Mouse (Mus musculus): ENCODE results near the gene Srcin1. TPM values are rescaled to one million over a fixed set of nuclear protein-coding genes. Genes with fewer than 3 reads are reported as not detected.

Gene Srcin1
- polyA plus RNA-seq, 1 experiment from 2014 or later = 2.2 TPM

- Histone ChIP-seq H3K4me1 (ENCODE audit: control insufficient read depth, insufficient read depth, low read length) (no peaks in the 10 kb centered on the region; the same call in 1 of the 2 replicates), H3K27ac (ENCODE audit: low read depth, low read length) (no peak overlapping the region), H3K9me3 (ENCODE audit: control insufficient read depth, low read length) (no peaks in the 10 kb centered on the region), H3K27me3 (ENCODE audit: control insufficient read depth, insufficient read depth, low read length) (no peaks in the 10 kb centered on the region), H3K9ac (ENCODE audit: low read length) (no peak overlapping the region), H3K4me3 (ENCODE audit: low read depth, low read length) (no peak overlapping the region), H3K36me3 (ENCODE audit: control insufficient read depth, insufficient read depth, low read length) (no peaks in the 10 kb centered on the region; the same call in 1 of the 2 replicates), H3K4me2 (no peak overlapping the region)
- DNase-seq (ENCODE audit: low spot score, missing footprints) (no peak), ATAC-seq (ENCODE audit: low FRiP score) (no peak)
- WGBS = 92% methylated on average over 10 of the region's 10 CpGs
Measured at GRCm38 (mm10) chr11:97479085-97479484, 96.9 kb downstream of the Srcin1 start.

DNA sequence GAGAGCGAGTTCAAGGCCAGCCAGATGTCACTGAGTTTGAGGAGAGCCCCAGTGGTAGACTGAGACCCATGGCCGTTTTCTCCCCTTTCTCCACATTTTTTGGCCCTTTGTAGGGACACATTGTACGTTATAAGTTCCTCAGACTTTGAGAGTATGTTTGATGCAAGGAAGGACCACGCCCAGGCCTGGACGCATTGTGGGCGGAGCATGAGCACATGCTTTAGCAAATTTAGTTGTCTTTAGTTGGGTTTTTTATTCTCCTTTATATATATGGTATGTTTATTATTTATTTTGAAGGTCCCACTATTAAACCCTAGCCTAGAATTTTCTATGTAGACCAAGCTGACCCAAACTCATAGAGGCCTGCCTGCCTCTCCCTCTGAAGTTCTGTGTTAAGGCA lies 97.6 kb downstream of the Srcin1 start:
- H3K36me3 ChIP-seq (ENCODE audit: control insufficient read depth, insufficient read depth, low read length) = no peaks in the 10 kb centered on the region; the same call in 1 of the 2 replicates
- no peak overlapping the region for H3K4me3 ChIP-seq (ENCODE audit: low read depth, low read length)
- H3K27ac ChIP-seq (ENCODE audit: low read depth, low read length) = no peak overlapping the region
- WGBS = 91% methylated on average over 6 of the region's 6 CpGs
- H3K4me1 ChIP-seq (ENCODE audit: control insufficient read depth, insufficient read depth, low read length) = no peaks in the 10 kb centered on the region; the same call in 1 of the 2 replicates
- no peak overlapping the region for H3K9ac ChIP-seq (ENCODE audit: low read length)
- no peak overlapping the region for H3K4me2 ChIP-seq
- DNase-seq (ENCODE audit: low spot score, missing footprints) (no peak), ATAC-seq (ENCODE audit: low FRiP score) (no peak)
- H3K9me3 ChIP-seq (ENCODE audit: control insufficient read depth, low read length) = no peaks in the 10 kb centered on the region
- no peaks in the 10 kb centered on the region for H3K27me3 ChIP-seq (ENCODE audit: control insufficient read depth, insufficient read depth, low read length)

DNA sequence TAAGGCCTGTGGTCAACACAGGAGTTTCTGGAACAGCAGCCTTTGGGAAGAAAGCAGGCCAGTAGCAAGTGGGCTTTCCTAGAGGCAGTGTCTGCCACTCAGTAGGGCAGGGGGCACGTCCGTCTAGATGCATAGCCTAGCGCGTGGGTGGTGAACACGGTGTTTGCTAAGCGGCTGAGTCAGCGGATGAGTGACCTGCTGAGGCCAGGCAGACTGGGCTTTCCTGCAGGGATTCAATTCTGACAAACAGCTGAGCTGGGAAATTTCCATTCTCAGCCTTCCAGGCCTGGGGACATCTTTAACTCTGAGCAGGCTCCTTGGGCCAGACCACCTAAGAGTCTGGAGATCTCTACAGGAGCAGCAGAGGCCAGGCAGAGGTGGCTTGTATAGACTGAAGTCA lies 98.6 kb downstream of the Srcin1 start:
- no peak overlapping the region for H3K4me2 ChIP-seq
- 67% methylated on average over 7 of the region's 7 CpGs for WGBS

DNA sequence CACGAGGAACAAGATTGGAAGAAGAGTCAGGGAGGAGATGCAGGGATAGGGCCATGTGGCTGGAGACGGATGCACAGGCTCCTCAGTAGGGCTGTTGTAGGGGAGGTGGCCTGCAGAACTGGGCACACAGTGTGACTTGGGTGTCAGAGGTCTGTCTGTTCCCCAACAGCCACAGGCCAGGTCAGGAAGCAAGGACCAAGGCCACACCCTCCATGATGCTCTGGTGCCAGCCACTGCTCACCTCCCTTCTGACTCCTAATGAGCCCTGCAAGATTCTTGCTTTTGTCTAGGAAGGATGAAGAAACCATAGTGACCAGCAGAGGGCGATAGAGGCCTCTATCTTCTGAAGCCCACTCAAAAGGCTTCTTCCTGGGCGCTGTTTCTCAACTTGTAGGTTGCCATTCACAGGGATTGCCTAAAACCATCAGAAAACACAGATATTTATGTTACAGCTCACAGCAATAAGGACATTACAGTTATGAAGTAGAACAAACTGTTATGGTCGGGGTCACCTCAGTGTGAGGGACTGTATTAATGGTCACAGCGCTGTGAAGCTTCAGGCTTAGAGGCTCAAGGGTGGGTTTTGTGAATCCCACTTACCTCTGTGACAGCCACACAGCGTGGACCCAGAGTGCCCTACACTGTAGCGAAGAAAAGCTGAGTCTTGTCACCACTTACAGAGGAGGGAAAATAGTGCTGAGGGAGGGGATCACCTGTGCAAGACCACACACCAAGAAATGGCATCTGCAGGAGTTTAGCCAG lies 99.5 kb downstream of the Srcin1 start:
- ATAC-seq (ENCODE audit: low FRiP score) (peak; percentile 59; the same call in 1 of the 2 replicates), DNase-seq (ENCODE audit: low spot score, missing footprints) (peak; percentile 97)
- Histone ChIP-seq H3K4me1 (ENCODE audit: control insufficient read depth, insufficient read depth, low read length) (no peaks in the 10 kb centered on the region; the same call in 1 of the 2 replicates), H3K27me3 (ENCODE audit: control insufficient read depth, insufficient read depth, low read length) (no peaks in the 10 kb centered on the region), H3K9me3 (ENCODE audit: control insufficient read depth, low read length) (no peaks in the 10 kb centered on the region), H3K36me3 (ENCODE audit: control insufficient read depth, insufficient read depth, low read length) (no peaks in the 10 kb centered on the region; the same call in 1 of the 2 replicates), H3K9ac (ENCODE audit: low read length) (no peak overlapping the region), H3K27ac (ENCODE audit: low read depth, low read length) (no peak overlapping the region), H3K4me2 (no peak overlapping the region), H3K4me3 (ENCODE audit: low read depth, low read length) (no peak overlapping the region)
- 59% methylated on average over 8 of the region's 8 CpGs for WGBS

More for the DNA sequence above, 98.6 kb downstream of the Srcin1 start:
- H3K27ac ChIP-seq (ENCODE audit: low read depth, low read length) = no peak overlapping the region
- H3K27me3 ChIP-seq (ENCODE audit: control insufficient read depth, insufficient read depth, low read length) = no peaks in the 10 kb centered on the region
- no peaks in the 10 kb centered on the region; the same call in 1 of the 2 replicates for H3K36me3 ChIP-seq (ENCODE audit: control insufficient read depth, insufficient read depth, low read length)
- no peak overlapping the region for H3K4me3 ChIP-seq (ENCODE audit: low read depth, low read length)
- no peaks in the 10 kb centered on the region for H3K9me3 ChIP-seq (ENCODE audit: control insufficient read depth, low read length)
- no peaks in the 10 kb centered on the region; the same call in 1 of the 2 replicates for H3K4me1 ChIP-seq (ENCODE audit: control insufficient read depth, insufficient read depth, low read length)
- DNase-seq (ENCODE audit: low spot score, missing footprints) (no peak), ATAC-seq (ENCODE audit: low FRiP score) (no peak)
- no peak overlapping the region for H3K9ac ChIP-seq (ENCODE audit: low read length)

DNA sequence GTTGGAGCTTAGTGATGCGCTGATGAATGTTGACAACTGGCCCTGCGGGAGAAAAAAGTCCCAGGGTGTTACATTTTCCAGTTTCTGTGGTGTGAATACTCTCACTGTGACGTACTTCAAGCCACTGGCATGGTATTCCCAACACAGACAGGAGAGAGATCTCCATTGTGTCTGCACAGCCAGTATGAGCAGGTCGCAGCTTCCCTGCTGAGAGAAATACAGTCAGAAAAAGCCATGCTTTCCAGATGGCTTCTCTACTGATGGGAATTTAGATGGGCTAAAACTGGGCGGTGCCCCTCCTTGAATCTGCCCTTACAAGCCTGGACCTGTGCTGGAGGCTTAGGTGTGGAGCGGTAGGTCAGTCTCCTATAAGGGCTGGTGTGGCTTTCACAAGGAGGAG lies 104.7 kb downstream of the Srcin1 start:
- WGBS = 89% methylated on average over 6 of the region's 6 CpGs
- Histone ChIP-seq H3K27me3 (ENCODE audit: control insufficient read depth, insufficient read depth, low read length) (no peaks in the 10 kb centered on the region), H3K4me1 (ENCODE audit: control insufficient read depth, insufficient read depth, low read length) (no peaks in the 10 kb centered on the region), H3K4me2 (no peak overlapping the region), H3K36me3 (ENCODE audit: control insufficient read depth, insufficient read depth, low read length) (no peaks in the 10 kb centered on the region; the same call in 1 of the 2 replicates), H3K9me3 (ENCODE audit: control insufficient read depth, low read length) (no peaks in the 10 kb centered on the region), H3K27ac (ENCODE audit: low read depth, low read length) (no peak overlapping the region), H3K4me3 (ENCODE audit: low read depth, low read length) (no peak overlapping the region), H3K9ac (ENCODE audit: low read length) (no peak overlapping the region)
- ATAC-seq (ENCODE audit: low FRiP score) (no peak), DNase-seq (ENCODE audit: low spot score, missing footprints) (no peak)

GRCm38 (mm10) chr11:97469828-97470227 lies 106.2 kb downstream of the Srcin1 start:
- no peak overlapping the region for H3K9ac ChIP-seq (ENCODE audit: low read length)
- DNase-seq (ENCODE audit: low spot score, missing footprints) = no peak
- no peaks in the 10 kb centered on the region; the same call in 1 of the 2 replicates for H3K36me3 ChIP-seq (ENCODE audit: control insufficient read depth, insufficient read depth, low read length)
- no peak overlapping the region for H3K4me2 ChIP-seq
- H3K27me3 ChIP-seq (ENCODE audit: control insufficient read depth, insufficient read depth, low read length) = no peaks in the 10 kb centered on the region
- no peak overlapping the region for H3K27ac ChIP-seq (ENCODE audit: low read depth, low read length)
- H3K4me3 ChIP-seq (ENCODE audit: low read depth, low read length) = no peak overlapping the region
- no peaks in the 10 kb centered on the region for H3K4me1 ChIP-seq (ENCODE audit: control insufficient read depth, insufficient read depth, low read length)
- ATAC-seq (ENCODE audit: low FRiP score) = no peak
- 86% methylated on average over 7 of the region's 7 CpGs for WGBS
- H3K9me3 ChIP-seq (ENCODE audit: control insufficient read depth, low read length) = no peaks in the 10 kb centered on the region

DNA sequence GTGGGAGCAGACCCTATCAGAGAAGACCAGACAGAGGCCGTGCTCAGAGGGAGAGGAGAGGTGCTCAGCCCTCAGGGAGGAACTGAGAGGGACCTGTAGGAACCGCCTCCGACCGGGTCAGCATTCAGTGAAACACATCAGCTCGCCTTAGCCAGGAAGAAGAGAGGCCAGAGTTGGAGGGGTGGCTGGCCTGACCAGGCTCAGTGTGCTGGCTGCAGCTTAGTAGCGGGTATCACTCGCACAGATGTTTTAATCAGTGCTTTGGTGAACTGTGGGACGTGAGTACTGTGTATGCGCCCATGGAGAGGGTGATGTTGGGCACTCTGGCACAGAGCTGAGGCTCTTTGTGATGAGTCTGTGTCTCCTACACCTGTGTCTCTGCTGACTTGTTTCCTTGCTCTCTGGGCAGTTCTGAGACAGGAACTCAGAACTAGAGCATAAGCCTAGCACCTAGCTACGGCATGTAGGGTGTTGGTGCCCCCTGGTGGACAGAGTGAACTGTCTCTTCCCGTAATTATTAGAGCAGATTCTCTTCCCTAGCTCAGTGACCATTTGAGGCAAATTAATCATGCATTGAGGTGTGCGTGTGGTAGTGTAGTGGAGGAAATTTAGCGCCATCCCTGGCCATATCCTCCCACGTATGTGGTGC lies 107.2 kb downstream of the Srcin1 start:
- Histone ChIP-seq H3K9me3 (ENCODE audit: control insufficient read depth, low read length) (no peaks in the 10 kb centered on the region), H3K27ac (ENCODE audit: low read depth, low read length) (no peak overlapping the region), H3K4me2 (no peak overlapping the region), H3K9ac (ENCODE audit: low read length) (no peak overlapping the region), H3K4me3 (ENCODE audit: low read depth, low read length) (no peak overlapping the region), H3K36me3 (ENCODE audit: control insufficient read depth, insufficient read depth, low read length) (no peaks in the 10 kb centered on the region), H3K27me3 (ENCODE audit: control insufficient read depth, insufficient read depth, low read length) (peaks cover 7% of the 10 kb centered on the region), H3K4me1 (ENCODE audit: control insufficient read depth, insufficient read depth, low read length) (no peaks in the 10 kb centered on the region)
- WGBS = 49% methylated on average over 14 of the region's 14 CpGs
- DNase-seq (ENCODE audit: low spot score, missing footprints) = peak; percentile 98
- ATAC-seq (ENCODE audit: low FRiP score) = peak; percentile 52

DNA sequence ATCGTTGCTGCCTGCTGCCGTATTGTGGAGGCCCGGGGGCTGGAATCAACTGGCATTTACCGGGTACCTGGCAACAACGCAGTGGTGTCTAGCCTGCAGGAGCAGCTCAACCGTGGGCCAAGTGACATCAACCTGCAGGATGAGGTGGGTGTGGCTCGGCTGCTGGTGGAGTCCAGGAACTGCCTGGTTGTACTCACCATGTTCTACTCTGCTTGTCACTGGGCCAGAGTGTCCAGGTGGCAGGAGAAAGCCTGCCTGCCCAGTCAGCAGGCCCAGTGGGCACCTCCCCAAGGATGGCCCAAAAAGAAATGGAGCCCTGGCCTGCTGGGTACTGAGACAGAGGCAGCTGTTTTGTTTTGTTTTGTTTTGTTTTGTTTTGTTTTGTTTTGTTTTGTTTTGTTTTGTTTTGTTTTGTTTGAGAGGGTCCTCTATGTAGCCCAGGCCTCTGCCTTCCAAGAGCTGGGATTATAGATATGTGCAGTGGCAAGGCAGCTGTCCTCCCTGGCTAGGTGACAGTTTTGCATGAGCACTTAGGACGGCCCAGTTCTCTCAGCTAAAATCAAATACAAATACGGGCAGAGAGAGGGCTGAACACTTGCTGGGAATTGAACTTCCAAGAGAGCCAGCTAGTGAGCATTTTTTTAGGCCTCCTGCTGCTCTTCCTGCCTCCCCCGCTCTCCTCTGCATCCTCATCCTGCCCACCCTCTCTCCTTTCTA lies 109.4 kb downstream of the Srcin1 start:
- 81% methylated on average over 10 of the region's 10 CpGs for WGBS
- H3K4me3 ChIP-seq (ENCODE audit: low read depth, low read length) = no peak overlapping the region
- peaks cover 14% of the 10 kb centered on the region for H3K27me3 ChIP-seq (ENCODE audit: control insufficient read depth, insufficient read depth, low read length)
- H3K27ac ChIP-seq (ENCODE audit: low read depth, low read length) = no peak overlapping the region
- no peak for DNase-seq (ENCODE audit: low spot score, missing footprints)
- no peak overlapping the region for H3K4me2 ChIP-seq
- ATAC-seq (ENCODE audit: low FRiP score) = no peak
- no peak overlapping the region for H3K9ac ChIP-seq (ENCODE audit: low read length)
- no peaks in the 10 kb centered on the region; the same call in 1 of the 2 replicates for H3K4me1 ChIP-seq (ENCODE audit: control insufficient read depth, insufficient read depth, low read length)
- H3K9me3 ChIP-seq (ENCODE audit: control insufficient read depth, low read length) = no peaks in the 10 kb centered on the region
- no peaks in the 10 kb centered on the region for H3K36me3 ChIP-seq (ENCODE audit: control insufficient read depth, insufficient read depth, low read length)
